Mouse (Mus musculus) stomach, embryonic 16.5 days (tissue): ENCODE measurements around the gene Frat2. TPM values are rescaled to one million over a fixed set of nuclear protein-coding genes. Genes with fewer than 3 reads are reported as not detected.
A peak's percentile ranks its signal among the peaks of the same experiment; 100 is the strongest.
"Not testable (repeated sequence)": the region's sequence is repeated elsewhere in the genome, so short reads cannot be mapped to it uniquely, and the experiment has no call there.

Experiments
- ATAC-seq: fragments of 200-750 bp; cut with Nextera tagmentation; 2 replicates; pipeline ENCODE4 v1.8.0; 2017; ENCODE audit warnings: moderate number of reproducible peaks, moderate TSS enrichment; ENCODE audit not compliant: insufficient read depth, low FRiP score
- H3K27ac ChIP-seq: fragments of 300-500 bp; sonication (generic); 2 replicates; pipeline ENCODE4 v1.5.1; 2014; ENCODE audit warnings: low read length
- H3K27me3 ChIP-seq: fragments of 300-500 bp; sonication (generic); 2 replicates; pipeline ENCODE4 v1.6.1; 2014; ENCODE audit warnings: low read length, control low read depth, mixed read lengths; ENCODE audit not compliant: control insufficient read depth, insufficient read depth
- H3K36me3 ChIP-seq: fragments of 300-500 bp; sonication (generic); 2 replicates; pipeline ENCODE4 v1.6.1; 2014; ENCODE audit warnings: low read length; ENCODE audit not compliant: control insufficient read depth, insufficient read depth
- H3K4me1 ChIP-seq: fragments of 300-500 bp; sonication (generic); 2 replicates; pipeline ENCODE4 v1.6.1; 2014; ENCODE audit warnings: low read length, control low read depth, mixed read lengths; ENCODE audit not compliant: control insufficient read depth, insufficient read depth
- H3K4me2 ChIP-seq: fragments of 300-500 bp; sonication (generic); 2 replicates; pipeline ENCODE4 v1.6.1; 2014; ENCODE audit warnings: low read depth, low read length, mixed read lengths
- H3K4me3 ChIP-seq: fragments of 300-500 bp; sonication (generic); replicated peaks from 2 replicates; pipeline ENCODE4 v1.5.1; 2014; ENCODE audit warnings: mild to moderate bottlenecking, low read length
- H3K9ac ChIP-seq: fragments of 300-500 bp; sonication (generic); 2 replicates; pipeline ENCODE4 v1.6.1; 2014; ENCODE audit warnings: low read length
- H3K9me3 ChIP-seq: fragments of 300-500 bp; sonication (generic); replicated peaks from 2 replicates; pipeline ENCODE4 v1.6.1; 2016; ENCODE audit warnings: low read length, control low read depth; ENCODE audit not compliant: control insufficient read depth
- WGBS: fragments of 180-500 bp; shearing (Covaris S2); extraction: QIAGEN DNeasy Blood & Tissue Kit; methylation state at CpG from one replicate; pipeline ENCODE4 v1.1.7; 2014; 5-methylcytosine and 5-hydroxymethylcytosine counted together
- polyA plus RNA-seq: library from polyadenylated mRNA; unstranded; fragments of >200 nt; fragmentation: Nextera tagmentation; extraction: Ambion mirVana; gene quantifications from 2 replicates; pipeline ENCODE4 v1.2.1, GENCODE M21; 2015

Gene Frat2
- polyA plus RNA-seq, 1 experiment from 2014 or later: 3.0 TPM

DNA sequence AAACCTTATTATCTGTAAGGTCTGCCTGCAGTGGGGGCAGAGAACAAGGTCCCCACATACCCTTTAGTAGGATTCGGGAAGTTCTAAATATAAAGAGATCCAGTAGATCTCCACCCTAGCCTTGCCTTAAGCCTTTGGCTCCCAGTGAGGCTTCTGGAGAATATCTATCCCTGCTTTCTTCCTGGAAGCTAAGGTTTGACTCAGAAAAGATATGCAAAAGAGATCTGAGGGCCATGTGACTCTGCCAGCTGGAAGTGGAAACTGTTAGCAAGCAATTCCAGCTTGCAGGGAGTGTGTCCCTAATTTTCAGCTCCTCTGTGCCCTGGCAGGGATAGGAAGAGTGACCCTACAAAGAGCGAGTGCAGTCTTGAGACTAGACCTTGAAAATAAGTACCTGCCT lies 24.4 kb upstream of the Frat2 start:
- no peak overlapping the region for H3K4me2 ChIP-seq
- ATAC-seq: no peak
- no peaks in the 10 kb centered on the region for H3K27me3 ChIP-seq
- 87% methylated on average over 2 of the region's 2 CpGs for WGBS
- H3K27ac ChIP-seq: no peak overlapping the region
- H3K9me3 ChIP-seq: no peaks in the 10 kb centered on the region
- no peaks in the 10 kb centered on the region for H3K4me1 ChIP-seq
- H3K4me3 ChIP-seq: no peak overlapping the region
- no peak overlapping the region for H3K9ac ChIP-seq
- H3K36me3 ChIP-seq: 0 out of 2 replicates have a peak, but pooled peaks cover 5% of the 10 kb centered on the region

DNA sequence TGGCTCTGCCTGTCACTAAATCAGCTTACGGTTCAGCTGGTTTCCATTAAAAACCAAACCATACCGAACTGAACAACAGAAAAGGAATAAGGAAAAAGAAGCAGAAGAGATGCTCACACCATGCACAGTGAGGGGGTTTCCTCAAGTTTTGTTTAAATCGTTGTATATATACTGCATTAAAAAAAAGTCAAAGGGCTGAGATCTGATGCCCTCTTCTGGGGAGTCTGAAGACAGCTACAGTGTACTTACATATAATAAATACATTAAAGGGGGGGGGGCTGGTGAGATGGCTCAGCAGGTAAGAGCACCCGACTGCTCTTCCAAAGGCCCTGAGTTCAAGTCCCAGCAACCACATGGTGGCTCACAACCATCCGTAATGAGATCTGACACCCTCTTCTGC lies 22.0 kb upstream of the Frat2 start:
- H3K9ac ChIP-seq, ATAC-seq, H3K4me3 ChIP-seq, H3K27ac ChIP-seq, H3K27me3 ChIP-seq, H3K4me1 ChIP-seq, H3K9me3 ChIP-seq, H3K4me2 ChIP-seq, H3K36me3 ChIP-seq: not testable (repeated sequence)
- 79% methylated on average over 5 of the region's 5 CpGs for WGBS

DNA sequence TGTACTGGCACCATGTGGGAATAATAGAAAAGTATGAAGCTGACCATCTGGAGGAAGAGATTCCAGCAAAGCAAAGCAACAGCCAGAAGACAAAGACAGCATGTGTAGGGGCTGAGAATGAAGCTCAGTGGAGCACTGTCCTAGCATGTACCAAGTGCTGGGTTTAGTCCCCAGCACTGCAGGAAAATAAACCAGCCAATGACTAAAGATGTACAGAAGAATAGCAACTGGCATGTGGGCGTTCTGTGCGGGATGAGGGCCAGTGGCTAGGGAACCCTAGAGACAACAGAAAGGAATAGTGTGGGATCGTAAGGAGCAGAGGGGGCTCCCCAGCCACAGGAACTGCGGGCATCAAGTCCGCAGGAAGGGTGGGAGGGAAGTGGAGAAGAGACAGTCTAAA lies 21.4 kb upstream of the Frat2 start:
- Histone ChIP-seq H3K36me3 (0 out of 2 replicates have a peak, but pooled peaks cover 5% of the 10 kb centered on the region), H3K9me3 (no peaks in the 10 kb centered on the region), H3K4me1 (no peaks in the 10 kb centered on the region), H3K27me3 (no peaks in the 10 kb centered on the region), H3K4me3 (no peak overlapping the region), H3K9ac (no peak overlapping the region), H3K27ac (no peak overlapping the region), H3K4me2 (no peak overlapping the region)
- ATAC-seq: no peak
- 98% methylated on average over 5 of the region's 5 CpGs for WGBS

DNA sequence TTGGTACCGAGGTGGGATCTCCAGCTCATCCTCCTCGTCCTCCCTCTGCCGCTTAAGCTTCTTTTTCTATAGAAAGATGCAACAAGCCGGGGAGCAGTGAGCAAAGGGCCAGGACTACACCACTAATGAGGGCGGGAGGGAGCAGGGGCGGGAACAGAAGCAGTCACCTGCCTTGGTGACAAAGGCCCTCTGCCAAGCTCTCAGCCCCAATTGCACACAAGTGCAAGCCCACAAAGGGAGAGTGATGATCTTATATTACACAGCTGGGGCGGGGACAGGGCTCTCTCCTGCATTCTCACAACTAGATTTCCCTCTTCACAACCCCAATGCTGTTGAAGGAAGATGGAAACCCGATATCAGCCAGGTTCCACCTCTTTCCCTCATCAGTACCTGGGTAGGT lies 18.8 kb upstream of the Frat2 start:
- WGBS: 87% methylated on average over 8 of the region's 8 CpGs
- no peak overlapping the region for H3K9ac ChIP-seq
- ATAC-seq: no peak
- H3K4me1 ChIP-seq: no peaks in the 10 kb centered on the region
- peaks cover 8% of the 10 kb centered on the region; the same call in 1 of the 2 replicates for H3K36me3 ChIP-seq
- no peaks in the 10 kb centered on the region for H3K27me3 ChIP-seq
- H3K4me3 ChIP-seq: no peak overlapping the region
- no peak overlapping the region for H3K27ac ChIP-seq
- H3K9me3 ChIP-seq: no peaks in the 10 kb centered on the region
- H3K4me2 ChIP-seq: no peak overlapping the region

DNA sequence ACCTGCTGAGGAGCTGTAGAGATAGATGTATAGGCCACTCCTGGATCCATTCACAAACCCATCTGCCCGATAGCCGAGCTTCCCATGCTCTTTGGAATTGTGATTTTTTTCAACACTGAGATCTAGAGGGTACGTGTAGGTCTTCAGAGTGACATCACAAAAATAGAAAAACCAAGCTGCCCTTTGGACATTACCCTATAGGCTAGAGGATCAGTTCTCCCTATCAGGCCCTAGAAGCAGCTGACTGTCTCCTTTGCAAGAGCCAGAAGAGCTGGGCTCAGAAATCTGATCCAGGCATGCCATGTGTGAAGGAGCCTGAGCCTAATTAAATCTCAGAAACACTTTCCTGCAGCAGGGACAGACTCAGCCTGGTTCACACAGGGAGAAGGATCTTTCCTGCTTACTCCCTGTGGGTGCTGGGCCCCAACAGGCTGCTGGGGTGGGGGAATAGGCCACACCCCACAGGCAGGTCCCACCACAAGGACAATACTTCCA lies 9.9 kb upstream of the Frat2 start:
- Histone ChIP-seq H3K4me3 (no peak overlapping the region), H3K27ac (0 out of 2 replicates have a peak overlapping the region, but pooled peaks have one; percentile 31), H3K4me2 (no peak overlapping the region), H3K36me3 (peaks cover under 1% of the 10 kb centered on the region; the same call in 1 of the 2 replicates), H3K27me3 (no peaks in the 10 kb centered on the region), H3K4me1 (no peaks in the 10 kb centered on the region), H3K9ac (no peak overlapping the region), H3K9me3 (no peaks in the 10 kb centered on the region)
- ATAC-seq: no peak
- whole genome bisulfite sequencing: 71% methylated on average over 3 of the region's 3 CpGs

DNA sequence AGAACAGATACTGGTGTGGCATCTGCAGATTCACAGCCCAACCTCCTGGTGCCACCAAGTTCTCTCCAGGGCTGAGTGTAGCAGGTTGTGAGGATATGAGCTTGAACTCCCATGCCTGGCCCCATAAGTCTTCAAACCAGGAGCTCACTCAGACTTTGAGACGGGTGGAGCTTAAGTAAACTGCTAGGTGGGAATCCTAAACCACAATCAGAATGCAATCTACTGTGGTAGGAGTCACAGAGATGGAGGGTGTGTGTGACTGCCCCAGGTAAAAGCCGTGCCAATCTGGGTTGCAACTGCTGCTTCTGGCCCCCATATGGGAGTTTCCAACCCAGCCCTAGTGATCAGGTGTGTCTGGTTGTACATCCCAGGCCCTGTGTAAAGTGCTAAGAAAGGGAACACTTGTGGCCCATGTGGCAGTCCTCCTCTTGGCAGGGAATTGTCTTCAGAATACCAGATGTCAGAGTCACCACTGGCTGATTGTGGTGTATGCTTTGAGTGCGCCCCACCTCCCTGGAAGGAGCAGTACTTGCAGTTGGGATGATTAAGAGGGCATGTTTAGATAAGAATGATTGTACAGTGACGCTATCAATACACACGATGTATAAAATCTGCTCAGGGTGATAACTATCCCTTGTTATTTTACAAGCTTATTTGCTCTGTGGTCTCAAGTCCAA lies 9.3 kb upstream of the Frat2 start:
- Histone ChIP-seq H3K27me3 (no peaks in the 10 kb centered on the region), H3K9ac (no peak overlapping the region), H3K4me1 (no peaks in the 10 kb centered on the region), H3K4me3 (no peak overlapping the region), H3K27ac (peak overlapping the region; percentile 60; the same call in 1 of the 2 replicates), H3K4me2 (no peak overlapping the region), H3K36me3 (no peaks in the 10 kb centered on the region), H3K9me3 (no peaks in the 10 kb centered on the region)
- ATAC-seq: peak; percentile 86
- WGBS: 47% methylated on average over 5 of the region's 5 CpGs

DNA sequence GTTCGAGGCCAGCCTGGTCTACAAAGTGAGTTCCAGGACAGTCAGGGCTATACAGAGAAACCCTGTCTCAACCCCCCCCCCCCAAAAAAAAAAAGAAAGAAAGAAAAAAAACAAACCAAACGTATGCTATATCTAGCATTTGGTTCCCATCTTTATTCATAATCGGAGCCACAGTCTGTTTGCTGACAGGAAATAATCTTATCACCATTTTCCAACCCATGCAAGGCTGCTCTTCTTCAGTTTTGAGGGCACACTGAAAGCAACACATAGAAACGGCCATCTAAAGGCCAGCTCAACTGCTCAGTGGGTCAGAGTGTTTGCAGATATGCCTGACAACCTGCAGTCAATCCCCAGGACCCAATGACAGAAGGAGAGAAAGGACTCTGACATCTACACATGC lies 4.5 kb upstream of the Frat2 start:
- Histone ChIP-seq H3K36me3 (no peaks in the 10 kb centered on the region), H3K27me3 (no peaks in the 10 kb centered on the region), H3K9me3 (no peaks in the 10 kb centered on the region), H3K4me3 (no peak overlapping the region), H3K4me1 (no peaks in the 10 kb centered on the region), H3K9ac (no peak overlapping the region), H3K27ac (no peak overlapping the region), H3K4me2 (no peak overlapping the region)
- ATAC-seq: no peak
- WGBS: 78% methylated on average over 4 of the region's 4 CpGs

DNA sequence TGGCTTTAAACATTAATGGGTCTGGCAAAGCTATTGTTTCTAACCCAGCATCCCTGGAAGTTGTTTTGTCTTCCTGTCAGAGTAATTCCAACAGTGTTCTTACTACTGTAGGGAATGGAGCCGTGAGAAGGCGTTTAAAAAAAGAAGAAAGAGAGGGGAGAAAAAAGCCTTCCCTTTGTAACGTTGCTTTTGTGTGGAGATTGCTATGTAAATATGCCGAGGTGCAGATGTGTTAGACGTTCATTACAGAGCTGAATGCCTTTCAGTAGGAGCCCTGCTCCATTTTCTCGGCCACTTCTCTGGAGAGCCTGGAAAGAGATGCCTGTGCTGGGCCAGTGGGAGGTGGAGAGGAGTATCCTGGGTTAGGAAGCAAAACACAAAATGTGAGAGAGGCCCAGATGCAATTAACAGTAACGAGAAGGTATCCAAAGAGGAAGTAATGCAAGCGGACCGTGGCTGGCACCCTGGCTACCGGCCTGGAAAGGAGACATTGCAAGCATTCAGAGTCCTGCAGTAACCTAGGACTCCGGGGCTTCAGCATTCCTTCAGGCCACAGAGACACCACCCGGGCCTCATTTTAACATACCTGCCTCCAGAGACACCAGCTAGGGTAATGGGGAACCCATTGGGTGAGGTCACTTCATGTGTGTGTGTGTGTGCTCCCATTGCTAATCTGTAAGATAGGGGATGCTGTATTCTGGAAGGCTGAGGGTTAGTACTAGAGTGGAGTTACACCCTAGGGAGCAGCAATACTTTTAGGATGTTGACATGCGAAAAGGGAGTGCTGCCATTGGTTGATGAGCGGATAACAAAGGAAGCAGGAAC lies 3.0 kb upstream of the Frat2 start:
- Histone ChIP-seq H3K4me2 (no peak overlapping the region), H3K36me3 (no peaks in the 10 kb centered on the region), H3K4me1 (peaks cover 7% of the 10 kb centered on the region), H3K27me3 (no peaks in the 10 kb centered on the region), H3K4me3 (no peak overlapping the region), H3K27ac (no peak overlapping the region), H3K9me3 (no peaks in the 10 kb centered on the region), H3K9ac (no peak overlapping the region)
- no peak for ATAC-seq
- WGBS: 32% methylated on average over 14 of the region's 14 CpGs

DNA sequence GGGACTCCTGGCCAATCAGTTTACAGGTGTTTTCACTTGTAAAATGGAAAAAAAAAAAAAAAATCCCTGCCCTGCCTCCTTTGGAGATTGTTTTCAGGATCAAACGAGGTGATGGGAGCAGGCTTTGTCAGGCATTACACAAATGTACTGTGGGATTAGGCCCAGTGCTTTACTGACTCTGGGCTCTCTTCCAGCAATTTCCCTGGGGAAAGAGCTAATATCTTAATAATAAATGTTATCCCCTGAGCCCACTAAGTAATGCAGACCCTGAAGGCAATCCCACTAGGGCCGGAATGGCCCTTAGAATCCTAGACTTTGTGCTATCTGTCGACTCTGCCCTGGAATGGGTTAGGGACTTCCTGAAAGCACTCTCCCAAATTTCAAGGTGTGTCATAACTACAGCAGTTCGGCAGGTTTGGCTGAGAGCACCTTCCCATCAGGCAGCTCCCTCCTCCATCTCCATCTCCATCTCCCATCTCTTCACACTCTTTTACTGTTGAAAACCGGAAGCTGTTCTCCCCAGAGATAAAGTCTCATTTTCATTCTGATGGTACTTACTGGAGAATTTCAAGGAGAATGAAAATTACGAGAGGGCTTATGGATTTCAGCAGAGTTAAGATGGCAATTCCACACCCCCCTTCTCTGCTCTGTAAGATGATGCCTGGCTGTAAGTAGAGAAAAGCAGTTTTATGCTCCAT lies 2.2 kb upstream of the Frat2 start:
- Histone ChIP-seq H3K27me3 (no peaks in the 10 kb centered on the region), H3K4me3 (no peak overlapping the region), H3K27ac (no peak overlapping the region), H3K9ac (no peak overlapping the region), H3K9me3 (no peaks in the 10 kb centered on the region), H3K36me3 (no peaks in the 10 kb centered on the region), H3K4me2 (no peak overlapping the region), H3K4me1 (peaks cover 8% of the 10 kb centered on the region)
- WGBS: 40% methylated on average over 6 of the region's 6 CpGs
- ATAC-seq: no peak
